Mouse (Mus musculus) intestine, embryonic 15.5 days (tissue): ENCODE results near the gene Cops7a. TPM values are rescaled to one million over a fixed set of nuclear protein-coding genes. Genes with fewer than 3 reads are reported as not detected.
A peak's percentile ranks its signal among the peaks of the same experiment; 100 is the strongest.

Source experiments
- ATAC-seq: fragments of 200-750 bp; cut with Nextera tagmentation; 2 replicates; pipeline ENCODE4 v1.8.0; 2017; ENCODE audit warnings: moderate TSS enrichment, moderate library complexity
- H3K27ac ChIP-seq: fragments of 300-500 bp; sonication (generic); 2 replicates; pipeline ENCODE4 v1.5.1; 2015; ENCODE audit warnings: mild to moderate bottlenecking, inconsistent platforms
- H3K27me3 ChIP-seq: fragments of 300-500 bp; sonication (generic); replicated peaks from 2 replicates; pipeline ENCODE4 v1.6.1; 2015; ENCODE audit warnings: inconsistent platforms
- H3K36me3 ChIP-seq: fragments of 300-500 bp; sonication (generic); 2 replicates; pipeline ENCODE4 v1.6.1; 2015; ENCODE audit warnings: inconsistent platforms
- H3K4me1 ChIP-seq: fragments of 300-500 bp; sonication (generic); replicated peaks from 2 replicates; pipeline ENCODE4 v1.6.1; 2015; ENCODE audit warnings: inconsistent platforms
- H3K4me2 ChIP-seq: fragments of 300-500 bp; sonication (generic); replicated peaks from 2 replicates; pipeline ENCODE4 v1.6.1; 2015; ENCODE audit warnings: mild to moderate bottlenecking, inconsistent platforms
- H3K4me3 ChIP-seq: fragments of 300-500 bp; sonication (generic); replicated peaks from 2 replicates; pipeline ENCODE4 v1.5.1; 2015; ENCODE audit warnings: inconsistent platforms
- H3K9ac ChIP-seq: fragments of 300-500 bp; sonication (generic); 2 replicates; pipeline ENCODE4 v1.6.1; 2015; ENCODE audit warnings: inconsistent platforms
- H3K9me3 ChIP-seq: fragments of 300-500 bp; sonication (generic); 2 replicates; pipeline ENCODE4 v1.6.1; 2016; ENCODE audit warnings: inconsistent platforms
- WGBS: fragments of 180-500 bp; shearing (Covaris S2); methylation state at CpG from one replicate; pipeline ENCODE4 v1.1.7; 2015; 5-methylcytosine and 5-hydroxymethylcytosine counted together
- polyA plus RNA-seq: library from polyadenylated mRNA; unstranded; fragments of >200 nt; fragmentation: Nextera tagmentation; extraction: Ambion mirVana; gene quantifications from 2 replicates; pipeline ENCODE4 v1.2.1, GENCODE M21; 2015

Gene Cops7a
- 159 and 170 TPM in 2 replicates for polyA plus RNA-seq

DNA sequence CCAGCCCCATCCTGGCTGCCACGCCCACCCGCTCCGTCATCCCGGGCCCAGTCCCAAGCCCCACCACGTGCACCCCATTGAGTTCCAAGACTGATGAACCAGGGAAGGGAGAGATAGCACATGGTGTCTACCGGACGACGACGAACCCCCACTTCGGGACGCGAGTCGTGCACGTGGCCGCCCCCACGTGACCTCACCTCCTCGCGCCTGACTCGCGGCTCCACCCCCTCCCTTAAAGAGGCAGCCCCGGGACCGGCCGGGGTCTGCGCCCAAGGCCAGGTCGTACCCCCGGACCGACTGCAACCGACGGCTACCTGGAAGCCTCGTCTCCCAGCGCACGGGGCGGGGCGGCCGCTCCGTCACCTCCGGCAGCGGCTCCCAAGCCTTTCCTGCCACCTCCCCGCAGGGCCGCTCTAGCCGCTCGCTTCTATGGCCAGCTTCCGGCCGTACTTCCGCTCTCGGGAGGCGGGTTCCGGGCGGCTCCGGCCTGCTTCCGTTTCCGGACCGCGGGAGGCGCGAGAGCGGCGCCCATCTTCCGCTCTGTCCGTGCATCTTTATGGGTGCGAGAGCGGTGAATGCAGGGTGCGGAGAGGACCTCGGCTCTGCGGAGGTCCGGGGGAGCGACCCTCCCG lies at the start of gene Cops7a:
Gene Cops7a, minus strand, starts transcription at position 451 of the 632 bp plus-strand sequence.
- H3K36me3 ChIP-seq: peaks cover 8% of the 10 kb centered on the region; the same call in 1 of the 2 replicates
- H3K4me1 ChIP-seq: peaks cover 8% of the 10 kb centered on the region
- H3K27ac ChIP-seq: peak within 1 kb of the TSS; percentile 94
- H3K9me3 ChIP-seq: no peaks in the 10 kb centered on the region
- H3K4me3 ChIP-seq: peak within 1 kb of the TSS; percentile 64
- ATAC-seq: peak; percentile 98
- H3K27me3 ChIP-seq: no peaks in the 10 kb centered on the region
- WGBS: under 1% methylated on average over 68 of the region's 68 CpGs
- peak within 1 kb of the TSS; percentile 94 for H3K4me2 ChIP-seq
- H3K9ac ChIP-seq: peak within 1 kb of the TSS; percentile 94

DNA sequence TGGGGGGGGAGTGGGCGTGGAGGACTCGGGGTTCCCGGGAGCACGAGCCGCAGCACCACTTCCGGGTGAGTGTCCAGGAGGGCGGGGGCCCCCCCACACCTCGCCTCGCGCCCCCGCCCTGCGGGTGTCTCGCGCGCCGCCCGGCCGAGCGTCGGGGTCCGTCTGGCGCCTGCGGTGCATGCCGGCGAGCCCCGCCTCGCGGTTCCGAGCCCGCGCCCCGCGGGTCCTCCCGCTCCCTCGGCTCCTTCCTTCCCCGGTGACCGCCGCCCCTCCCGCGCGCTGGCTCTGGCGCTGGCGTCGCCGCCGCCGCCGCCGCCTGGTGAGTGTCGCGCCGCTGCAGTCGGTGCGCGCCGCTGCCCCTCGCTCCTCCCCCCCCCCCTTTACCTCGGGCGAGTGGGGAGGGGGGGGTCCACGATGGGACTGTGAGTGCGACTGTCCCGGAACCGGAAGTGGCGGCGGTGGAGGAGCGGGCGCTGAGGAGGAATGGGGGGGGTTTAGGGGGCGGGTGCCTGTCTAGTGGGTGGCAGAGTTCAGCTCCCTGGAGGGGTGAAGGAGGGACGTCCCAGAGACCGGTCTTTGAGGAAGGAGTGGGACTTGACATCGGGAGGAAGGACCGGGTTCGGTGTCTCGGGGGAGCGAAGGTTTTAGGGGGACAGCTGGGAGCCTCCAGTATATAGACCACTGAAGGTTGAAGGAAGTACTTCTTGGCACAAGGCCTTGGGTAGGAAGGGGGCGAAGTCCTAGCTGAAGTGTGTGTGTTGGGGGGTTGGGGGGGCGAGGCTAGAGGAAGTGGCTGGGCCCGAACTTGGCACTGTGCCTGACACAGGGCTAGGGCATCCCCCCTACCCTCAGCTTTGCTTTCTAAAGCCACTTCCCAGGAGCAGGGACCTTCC lies 44.1 kb upstream of the Cops7a start:
- Histone ChIP-seq H3K4me2 (peak overlapping the region; percentile 79), H3K27ac (peak overlapping the region; percentile 98), H3K4me1 (peaks cover 7% of the 10 kb centered on the region), H3K27me3 (no peaks in the 10 kb centered on the region), H3K4me3 (peak overlapping the region; percentile 80), H3K9ac (peak overlapping the region; percentile 93), H3K36me3 (peaks cover 4% of the 10 kb centered on the region; the same call in 1 of the 2 replicates), H3K9me3 (no peaks in the 10 kb centered on the region)
- peak; percentile 93 for ATAC-seq
- under 1% methylated on average over 67 of the region's 78 CpGs for WGBS

DNA sequence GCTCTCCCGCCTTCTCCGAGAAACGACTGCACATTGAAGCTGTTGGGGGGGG lies 43.6 kb upstream of the Cops7a start, which contains the start of gene Zfp384:
Gene Zfp384, plus strand, starts transcription at position 17 of the 52 bp plus-strand sequence.
- H3K27ac ChIP-seq: peak within 1 kb of the TSS; percentile 98
- peak within 1 kb of the TSS; percentile 93 for H3K9ac ChIP-seq
- H3K4me1 ChIP-seq: peaks cover 7% of the 10 kb centered on the region
- WGBS: 0% methylated on average over 3 of the region's 3 CpGs
- H3K36me3 ChIP-seq: peaks cover 4% of the 10 kb centered on the region; the same call in 1 of the 2 replicates
- no peaks in the 10 kb centered on the region for H3K27me3 ChIP-seq
- H3K4me2 ChIP-seq: peak within 1 kb of the TSS; percentile 79
- ATAC-seq: no peak
- peak within 1 kb of the TSS; percentile 80 for H3K4me3 ChIP-seq
- no peaks in the 10 kb centered on the region for H3K9me3 ChIP-seq

DNA sequence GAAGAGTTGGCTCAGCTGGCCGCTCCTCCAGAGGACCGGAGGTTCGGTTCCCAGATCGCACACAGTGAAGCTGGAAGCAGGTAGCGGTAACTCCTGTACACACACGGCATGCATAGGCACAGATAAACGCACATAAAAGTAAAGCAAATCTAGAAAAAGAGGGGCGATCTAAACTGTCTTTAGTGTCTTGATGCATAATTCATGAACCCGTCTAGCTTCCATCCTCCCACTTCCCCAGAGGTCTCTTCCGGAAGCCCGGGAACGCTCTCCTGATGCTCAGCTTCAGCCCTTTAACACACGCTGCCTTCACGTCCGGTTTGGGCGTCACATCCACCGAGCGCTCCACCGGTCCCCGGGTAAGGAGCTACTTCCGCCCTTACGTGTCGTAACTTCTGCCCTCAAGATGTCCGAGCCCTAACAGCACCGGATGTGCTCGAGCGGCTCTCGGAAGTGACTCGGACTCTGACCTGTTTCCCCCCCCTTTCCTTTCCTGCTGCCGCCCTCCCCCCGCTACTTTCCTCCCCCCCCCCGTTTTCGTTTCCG lies 43.3 kb upstream of the Cops7a start:
- under 1% methylated on average over 32 of the region's 34 CpGs for WGBS
- H3K36me3 ChIP-seq: peaks cover 2% of the 10 kb centered on the region; the same call in 1 of the 2 replicates
- peaks cover 8% of the 10 kb centered on the region for H3K4me1 ChIP-seq
- peak overlapping the region; percentile 93 for H3K9ac ChIP-seq
- peak overlapping the region; percentile 98 for H3K27ac ChIP-seq
- H3K27me3 ChIP-seq: peaks cover 2% of the 10 kb centered on the region; the same call in 1 of the 2 replicates
- no peaks in the 10 kb centered on the region for H3K9me3 ChIP-seq
- H3K4me3 ChIP-seq: peak overlapping the region; percentile 80
- ATAC-seq: peak; percentile 98
- peak overlapping the region; percentile 70 for H3K4me2 ChIP-seq

DNA sequence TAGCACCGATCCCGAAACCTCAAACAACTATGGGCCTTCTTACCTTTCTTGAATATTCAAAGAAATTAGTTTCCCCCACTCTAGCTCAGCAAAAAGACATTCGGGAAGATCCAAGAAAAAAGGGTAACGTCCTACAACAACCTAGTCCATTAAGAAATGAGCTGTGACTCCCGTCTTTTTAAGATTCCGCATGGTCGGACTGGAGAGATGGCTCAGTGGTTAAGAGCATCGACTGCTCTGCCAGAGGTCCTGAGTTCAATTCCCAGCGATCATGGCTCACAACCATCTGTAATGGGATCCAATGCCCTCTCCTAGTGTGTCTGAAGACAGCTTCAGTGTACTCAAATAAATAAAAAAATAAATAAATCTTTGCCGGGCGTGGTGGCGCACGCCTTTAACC lies 42.7 kb upstream of the Cops7a start:
- Histone ChIP-seq H3K4me1 (peaks cover 12% of the 10 kb centered on the region), H3K27me3 (peaks cover 4% of the 10 kb centered on the region; the same call in 1 of the 2 replicates), H3K9me3 (no peaks in the 10 kb centered on the region), H3K4me2 (peak overlapping the region; percentile 70), H3K27ac (peak overlapping the region; percentile 82; the same call in 1 of the 2 replicates), H3K4me3 (peak overlapping the region; percentile 80), H3K9ac (peak overlapping the region; percentile 56; the same call in 1 of the 2 replicates), H3K36me3 (no peaks in the 10 kb centered on the region)
- ATAC-seq: no peak
- WGBS: 41% methylated on average over 13 of the region's 13 CpGs

DNA sequence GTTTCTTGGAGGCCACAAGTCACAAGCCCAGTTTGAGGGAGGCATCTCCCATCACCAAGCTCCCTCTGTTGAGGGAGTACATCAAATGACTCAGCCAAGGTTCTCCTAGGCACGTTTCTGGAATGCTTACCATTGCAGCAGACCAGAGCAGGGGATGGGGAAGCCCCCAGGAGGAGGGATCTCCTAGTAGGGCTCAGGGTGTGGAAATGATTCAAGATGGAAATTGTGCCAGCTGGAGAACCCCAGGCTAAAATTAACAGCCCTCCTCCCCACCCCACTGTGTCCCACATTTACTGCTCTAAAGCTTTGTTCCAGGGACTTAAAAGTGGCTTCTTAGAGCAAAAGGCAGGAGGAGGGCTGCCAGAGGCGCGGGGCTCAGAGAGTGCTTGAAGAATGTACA lies 39.7 kb upstream of the Cops7a start:
- no peak overlapping the region; the same call in 1 of the 2 replicates for H3K9ac ChIP-seq
- no peak for ATAC-seq
- H3K4me3 ChIP-seq: no peak overlapping the region
- no peak overlapping the region for H3K27ac ChIP-seq
- peaks cover 9% of the 10 kb centered on the region for H3K4me1 ChIP-seq
- H3K4me2 ChIP-seq: no peak overlapping the region
- 36% methylated on average over 3 of the region's 3 CpGs for WGBS
- H3K36me3 ChIP-seq: no peaks in the 10 kb centered on the region
- H3K27me3 ChIP-seq: peaks cover 16% of the 10 kb centered on the region
- no peaks in the 10 kb centered on the region for H3K9me3 ChIP-seq

DNA sequence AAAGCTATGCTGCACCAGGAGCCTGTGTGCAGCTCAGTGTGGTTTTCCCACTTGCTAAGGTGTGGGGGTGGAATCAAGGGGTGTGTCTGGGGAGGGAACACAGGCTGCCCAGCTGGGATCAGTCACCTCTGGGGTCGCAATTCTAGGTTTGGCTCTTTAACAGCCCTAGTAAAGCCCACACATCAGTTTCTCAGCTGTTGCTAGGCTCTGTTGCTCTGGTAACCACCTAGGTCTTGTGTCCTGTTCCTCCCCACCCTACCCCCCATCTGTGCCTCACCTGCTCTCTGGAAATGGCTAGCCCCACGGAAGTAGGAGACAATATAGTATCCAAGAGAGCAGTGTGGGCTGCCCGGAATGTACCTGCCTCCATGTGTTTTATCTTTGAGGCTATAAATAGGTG lies 38.4 kb upstream of the Cops7a start:
- Histone ChIP-seq H3K4me3 (no peak overlapping the region), H3K27ac (no peak overlapping the region), H3K27me3 (peaks cover 28% of the 10 kb centered on the region), H3K4me1 (peaks cover 5% of the 10 kb centered on the region; the same call in 1 of the 2 replicates), H3K9ac (no peak overlapping the region), H3K4me2 (no peak overlapping the region), H3K9me3 (no peaks in the 10 kb centered on the region), H3K36me3 (no peaks in the 10 kb centered on the region)
- ATAC-seq: no peak
- WGBS: 29% methylated on average over 3 of the region's 3 CpGs

DNA sequence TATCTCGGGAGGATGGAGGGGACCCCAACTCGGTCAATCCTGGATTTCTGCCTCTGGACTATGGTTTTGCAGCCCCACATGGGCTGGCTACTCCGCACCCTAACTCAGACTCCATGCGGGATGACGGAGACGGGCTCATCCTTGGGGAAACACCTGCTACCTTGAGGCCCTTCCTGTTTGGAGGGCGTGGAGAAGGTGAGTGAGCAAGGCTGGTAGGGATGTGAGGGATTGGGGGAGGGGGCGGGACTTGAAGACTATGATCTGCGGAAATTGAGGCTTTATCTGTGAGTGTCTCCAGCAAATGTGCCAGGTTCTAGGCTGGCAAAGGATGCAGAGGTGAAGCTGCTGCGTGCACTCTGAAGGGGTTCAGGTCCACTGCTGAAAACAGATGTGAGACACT lies 34.2 kb upstream of the Cops7a start:
- no peak overlapping the region for H3K4me2 ChIP-seq
- peaks cover 64% of the 10 kb centered on the region for H3K27me3 ChIP-seq
- H3K4me3 ChIP-seq: no peak overlapping the region
- H3K36me3 ChIP-seq: no peaks in the 10 kb centered on the region
- peaks cover 13% of the 10 kb centered on the region for H3K4me1 ChIP-seq
- no peaks in the 10 kb centered on the region for H3K9me3 ChIP-seq
- no peak overlapping the region for H3K9ac ChIP-seq
- ATAC-seq: no peak
- 31% methylated on average over 10 of the region's 10 CpGs for WGBS
- H3K27ac ChIP-seq: no peak overlapping the region

DNA sequence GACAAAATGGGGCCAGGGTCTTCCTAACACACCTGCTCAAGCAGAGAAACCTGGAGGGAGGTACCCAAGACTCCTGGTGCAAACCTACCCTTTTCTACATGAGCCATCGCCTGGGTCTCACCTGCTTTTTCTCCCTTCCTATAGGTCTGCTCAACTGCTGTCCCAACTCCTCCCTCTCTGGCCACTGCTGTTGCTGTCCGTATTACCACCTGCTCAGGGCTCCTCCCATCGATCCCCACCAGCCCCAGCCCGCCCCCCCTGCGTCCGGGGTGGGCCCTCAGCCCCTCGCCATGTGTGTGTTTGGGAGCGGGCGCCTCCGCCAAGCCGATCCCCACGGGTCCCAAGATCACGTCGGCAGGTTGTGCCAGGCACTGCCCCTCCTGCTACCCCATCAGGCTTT lies 33.8 kb upstream of the Cops7a start:
- no peak overlapping the region for H3K27ac ChIP-seq
- H3K9me3 ChIP-seq: no peaks in the 10 kb centered on the region
- no peak overlapping the region for H3K4me2 ChIP-seq
- peaks cover 68% of the 10 kb centered on the region for H3K27me3 ChIP-seq
- no peak for ATAC-seq
- peaks cover 13% of the 10 kb centered on the region for H3K4me1 ChIP-seq
- no peak overlapping the region for H3K4me3 ChIP-seq
- H3K36me3 ChIP-seq: no peaks in the 10 kb centered on the region
- 36% methylated on average over 14 of the region's 14 CpGs for WGBS
- H3K9ac ChIP-seq: no peak overlapping the region

DNA sequence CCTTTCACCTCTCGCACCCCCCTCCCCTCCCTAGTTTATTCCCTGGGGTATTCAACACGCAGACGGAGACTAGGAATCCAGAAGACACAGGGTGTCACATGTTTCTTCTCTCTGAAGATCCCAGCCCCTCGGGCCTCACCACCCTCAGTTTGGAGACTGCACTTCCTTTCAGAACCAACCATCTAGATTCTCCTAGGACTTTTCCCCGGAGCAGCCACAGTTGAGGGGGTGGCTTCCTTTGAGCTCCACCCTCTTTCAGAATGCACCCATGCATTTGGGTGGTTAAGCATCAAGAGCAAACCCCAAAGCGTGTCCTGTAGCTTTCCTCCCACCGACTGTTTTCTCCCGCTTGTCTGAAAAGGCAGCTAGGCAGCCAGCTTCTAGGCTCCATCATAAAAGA lies 32.7 kb upstream of the Cops7a start:
- H3K4me2 ChIP-seq: peak overlapping the region; percentile 100; the same call in 1 of the 2 replicates
- H3K9ac ChIP-seq: no peak overlapping the region

DNA sequence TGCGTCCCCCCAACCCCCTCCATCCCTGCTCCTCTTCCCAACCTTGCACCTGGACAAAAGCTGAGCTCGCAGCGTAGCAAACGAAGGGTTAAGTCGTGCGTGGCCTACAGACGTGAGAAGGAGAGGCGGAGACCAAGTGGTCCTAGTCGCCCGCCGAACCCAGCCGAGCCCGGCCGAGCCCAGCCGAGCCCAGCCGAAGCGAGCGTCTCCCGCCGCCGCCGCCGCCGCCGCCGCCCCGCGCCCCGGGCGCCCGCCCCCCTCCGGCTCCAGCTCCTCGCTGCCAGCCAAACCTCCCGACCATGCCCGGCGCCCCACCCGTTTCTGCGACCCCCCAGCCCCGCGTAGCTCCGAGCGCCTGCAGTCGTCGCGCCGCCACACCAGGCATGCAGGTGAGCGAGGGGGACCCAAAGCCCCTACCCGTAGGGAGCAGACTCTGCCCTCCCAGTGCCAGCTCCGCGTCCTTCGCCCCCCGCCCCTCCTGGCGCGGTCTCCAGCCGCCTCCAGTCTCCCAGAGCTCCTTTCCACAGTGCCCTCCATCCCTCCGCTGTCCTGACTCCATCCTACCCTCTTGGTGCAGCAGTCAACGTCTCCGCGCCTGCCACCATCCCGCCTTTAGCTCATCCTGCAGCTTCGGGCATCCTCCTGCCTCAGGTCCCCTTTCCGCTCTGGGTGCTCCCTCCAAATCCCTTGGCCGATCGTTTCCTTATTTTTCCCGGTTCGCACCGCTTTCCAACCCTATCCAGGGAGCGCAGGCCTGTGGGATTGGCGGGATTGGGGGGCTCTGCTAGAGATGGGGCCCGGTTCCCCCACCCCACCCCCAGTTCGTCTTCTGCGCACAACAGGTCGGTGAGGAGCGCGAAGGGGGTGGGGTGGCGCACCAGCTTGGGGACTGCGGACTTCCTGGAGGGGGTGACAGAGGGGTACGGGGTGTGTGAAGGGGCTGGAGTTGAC lies 31.5 kb upstream of the Cops7a start, which contains the start of gene Pianp:
Gene Pianp, plus strand, starts transcription at position 144 of the 951 bp plus-strand sequence.
- H3K4me1 ChIP-seq: peaks cover 10% of the 10 kb centered on the region
- no peaks in the 10 kb centered on the region for H3K36me3 ChIP-seq
- H3K9me3 ChIP-seq: no peaks in the 10 kb centered on the region
- H3K4me2 ChIP-seq: peak within 1 kb of the TSS; percentile 100
- H3K4me3 ChIP-seq: peak within 1 kb of the TSS; percentile 56
- peaks cover 59% of the 10 kb centered on the region for H3K27me3 ChIP-seq
- WGBS: 1% methylated on average over 75 of the region's 78 CpGs
- ATAC-seq: peak; percentile 63
- no peak within 1 kb of the TSS for H3K27ac ChIP-seq
- H3K9ac ChIP-seq: peak within 1 kb of the TSS; percentile 61

More for the DNA sequence above, 32.7 kb upstream of the Cops7a start:
- no peak for ATAC-seq
- WGBS: 15% methylated on average over 8 of the region's 8 CpGs
- Histone ChIP-seq H3K27ac (no peak overlapping the region), H3K36me3 (no peaks in the 10 kb centered on the region), H3K9me3 (no peaks in the 10 kb centered on the region), H3K27me3 (peaks cover 64% of the 10 kb centered on the region), H3K4me3 (no peak overlapping the region), H3K4me1 (peaks cover 10% of the 10 kb centered on the region)
